Mouse (Mus musculus) CD4-positive, CD25-positive, alpha-beta regulatory T cell, adult 4 months (primary cell): ENCODE results near the gene Malsu1. TPM values are rescaled to one million over a fixed set of nuclear protein-coding genes. Genes with fewer than 3 reads are reported as not detected.

ENCODE experiments used
- ATAC-seq: one replicate; pipeline ENCODE4 v1.8.0; 2017
- polyA plus RNA-seq, 2 experiments: library from polyadenylated mRNA; unstranded; fragments of 100-300 nt; shearing (Covaris generic); gene quantifications; one replicate each; pipeline ENCODE4 v1.2.1; 2017

Gene Malsu1
- polyA plus RNA-seq = 10 to 100 TPM; 22.2 to 42.4 TPM

DNA sequence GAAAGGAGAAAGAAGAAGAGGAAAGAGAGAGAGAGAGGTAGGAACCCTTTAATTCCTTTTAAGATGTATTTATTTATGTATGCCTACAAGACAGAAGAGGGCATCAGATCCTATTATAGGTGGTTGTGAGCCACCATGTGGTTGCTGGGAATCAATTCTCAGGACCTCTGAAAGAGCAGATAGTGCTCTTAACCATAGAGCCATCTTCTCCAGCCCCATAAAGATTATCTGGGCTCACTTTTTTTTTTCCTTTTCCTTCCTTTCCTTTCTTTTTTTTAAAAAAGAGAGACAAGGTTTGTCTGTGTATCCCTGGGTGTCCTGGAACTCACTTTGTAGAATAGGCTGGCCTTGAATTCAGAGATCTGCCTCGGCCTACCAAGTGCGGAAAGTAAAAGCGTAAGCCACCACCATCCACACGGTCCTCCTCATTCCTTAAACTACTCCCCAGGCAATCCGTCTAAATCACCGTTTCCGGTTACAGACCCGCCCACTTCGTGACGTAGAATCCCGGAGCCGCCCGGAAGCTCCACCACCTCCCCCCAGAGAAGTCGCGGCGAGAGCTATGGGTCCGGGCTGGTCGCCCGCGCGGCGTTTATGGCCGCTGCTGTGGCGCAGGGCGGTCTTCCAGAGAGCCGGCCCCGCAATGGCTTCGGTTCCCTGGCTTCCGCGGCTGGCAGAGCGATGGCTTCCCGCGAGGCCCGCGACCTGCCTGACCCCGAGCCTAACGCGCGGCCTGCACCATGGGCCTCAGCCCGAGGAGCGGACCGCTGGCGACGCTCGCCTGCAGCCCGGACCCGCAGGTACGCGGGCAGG, at the start of gene Malsu1:
Gene Malsu1 (plus strand): TSS at position 492 of the 813 bp plus-strand sequence.
- peak; percentile 98 for ATAC-seq

DNA sequence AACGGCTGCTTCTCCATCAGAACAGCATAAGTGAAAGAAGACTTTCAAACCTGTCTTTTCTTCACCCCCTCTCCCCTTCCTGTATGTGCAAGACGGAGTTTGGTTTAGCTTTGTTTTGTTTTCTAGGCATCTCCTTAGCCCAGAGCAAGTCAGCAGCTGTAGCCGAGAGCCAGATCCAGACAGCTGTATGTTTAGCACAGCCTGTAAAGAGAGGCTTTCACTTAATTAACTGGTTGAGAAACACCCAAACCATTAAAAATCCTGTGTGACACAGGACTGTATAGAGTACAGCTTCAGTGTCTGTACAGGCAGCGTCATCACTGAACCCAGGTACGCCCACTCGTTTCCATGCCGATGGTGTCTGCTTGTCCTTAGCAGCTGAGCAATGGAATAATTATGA, 48.3 kb upstream of the Malsu1 start:
- no peak for ATAC-seq

DNA sequence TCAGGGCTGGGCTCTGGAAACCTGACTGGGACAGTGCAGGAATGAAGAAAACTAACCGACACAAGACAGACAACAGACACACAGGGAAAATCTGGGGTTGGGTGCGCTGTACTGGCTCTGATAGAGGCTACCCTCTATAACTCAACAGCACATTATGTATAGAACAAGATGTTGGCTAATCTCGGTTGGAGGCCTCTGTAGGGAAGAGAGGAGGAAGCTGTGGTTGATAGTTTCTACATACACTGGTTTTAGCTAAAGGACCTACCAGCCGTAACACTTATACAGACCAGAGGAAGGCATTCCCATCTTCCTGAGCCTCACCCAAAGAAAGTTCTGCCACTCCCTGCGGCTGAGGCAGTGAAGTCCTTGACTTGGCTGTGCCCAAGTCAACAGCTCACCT, 47.1 kb upstream of the Malsu1 start:
- no peak for ATAC-seq

DNA sequence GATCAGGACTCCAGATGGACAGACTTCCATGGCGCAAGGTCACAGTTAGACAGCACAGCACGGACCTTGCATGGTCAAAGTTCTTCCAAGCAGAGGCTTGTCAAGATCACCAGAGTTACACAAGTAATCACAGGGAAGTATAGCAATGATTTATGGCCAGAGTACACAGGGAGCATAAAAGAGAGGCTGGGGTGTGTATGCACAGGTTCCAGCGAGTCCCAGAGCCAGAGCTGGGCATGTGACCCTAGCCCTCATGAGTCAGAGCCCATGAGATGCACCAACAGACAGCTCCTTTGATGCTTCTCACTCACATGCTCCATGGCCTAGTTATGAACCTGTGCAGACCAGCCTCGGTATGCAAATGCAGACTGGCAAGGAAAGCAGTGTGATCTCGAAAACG, 45.6 kb upstream of the Malsu1 start:
- ATAC-seq = no peak

DNA sequence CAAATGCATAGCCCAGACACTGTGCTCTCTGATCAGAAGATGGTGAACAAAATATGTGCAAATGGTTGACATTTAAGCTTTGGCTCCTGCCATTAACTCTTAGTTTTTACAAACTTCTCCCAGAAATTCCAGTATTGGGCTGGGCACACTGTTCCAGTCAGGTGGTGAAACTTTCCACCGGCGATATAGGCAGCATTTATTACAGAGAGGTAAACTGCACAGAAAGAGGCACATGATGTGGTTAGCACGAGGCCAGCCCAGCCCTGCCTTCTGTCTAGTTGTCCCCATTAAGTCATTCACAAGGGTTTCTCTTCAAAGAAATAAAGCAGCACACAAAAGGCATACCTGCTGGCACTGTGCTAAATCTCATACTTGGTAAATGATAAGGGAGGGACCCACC, 44.9 kb upstream of the Malsu1 start:
- no peak for ATAC-seq

DNA sequence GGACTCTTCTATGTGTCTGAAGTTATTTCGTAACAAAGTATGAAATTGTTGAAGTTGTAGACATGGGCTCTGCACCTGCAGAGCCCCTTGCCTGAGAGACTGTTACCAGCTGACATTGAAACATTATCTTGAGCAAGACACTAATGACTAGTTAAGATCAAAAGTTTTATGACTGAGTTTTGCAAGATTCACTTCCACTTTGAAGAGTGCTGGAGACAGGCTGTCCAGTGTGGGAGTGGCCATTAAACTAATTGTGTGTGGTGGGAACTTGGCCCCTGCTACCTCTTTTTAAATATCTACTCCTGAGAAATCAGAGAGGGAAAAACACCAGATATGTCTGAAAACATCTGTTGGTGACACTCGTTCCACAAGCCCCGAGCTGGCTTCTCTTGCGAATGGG, 42.4 kb upstream of the Malsu1 start:
- ATAC-seq = no peak

DNA sequence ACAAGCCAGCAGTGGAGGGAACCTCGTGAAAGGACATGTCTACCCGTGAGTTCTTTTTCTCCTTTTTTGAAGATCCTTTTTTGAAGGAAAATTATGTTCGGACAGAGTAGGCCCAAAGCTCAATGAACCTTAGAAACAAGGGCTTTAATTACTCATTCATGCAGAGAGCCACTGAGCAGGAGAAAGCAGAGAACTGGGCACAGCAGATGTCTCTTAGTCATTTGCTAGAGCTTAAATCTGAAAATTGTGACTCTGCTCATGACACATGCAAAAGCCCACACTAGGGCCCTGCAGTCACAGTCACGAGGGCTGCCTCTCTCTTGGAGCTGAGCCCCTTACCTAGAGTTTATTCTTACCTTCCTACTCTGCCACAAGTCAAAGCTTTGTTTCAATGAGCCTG, 40.8 kb upstream of the Malsu1 start:
- no peak for ATAC-seq

DNA sequence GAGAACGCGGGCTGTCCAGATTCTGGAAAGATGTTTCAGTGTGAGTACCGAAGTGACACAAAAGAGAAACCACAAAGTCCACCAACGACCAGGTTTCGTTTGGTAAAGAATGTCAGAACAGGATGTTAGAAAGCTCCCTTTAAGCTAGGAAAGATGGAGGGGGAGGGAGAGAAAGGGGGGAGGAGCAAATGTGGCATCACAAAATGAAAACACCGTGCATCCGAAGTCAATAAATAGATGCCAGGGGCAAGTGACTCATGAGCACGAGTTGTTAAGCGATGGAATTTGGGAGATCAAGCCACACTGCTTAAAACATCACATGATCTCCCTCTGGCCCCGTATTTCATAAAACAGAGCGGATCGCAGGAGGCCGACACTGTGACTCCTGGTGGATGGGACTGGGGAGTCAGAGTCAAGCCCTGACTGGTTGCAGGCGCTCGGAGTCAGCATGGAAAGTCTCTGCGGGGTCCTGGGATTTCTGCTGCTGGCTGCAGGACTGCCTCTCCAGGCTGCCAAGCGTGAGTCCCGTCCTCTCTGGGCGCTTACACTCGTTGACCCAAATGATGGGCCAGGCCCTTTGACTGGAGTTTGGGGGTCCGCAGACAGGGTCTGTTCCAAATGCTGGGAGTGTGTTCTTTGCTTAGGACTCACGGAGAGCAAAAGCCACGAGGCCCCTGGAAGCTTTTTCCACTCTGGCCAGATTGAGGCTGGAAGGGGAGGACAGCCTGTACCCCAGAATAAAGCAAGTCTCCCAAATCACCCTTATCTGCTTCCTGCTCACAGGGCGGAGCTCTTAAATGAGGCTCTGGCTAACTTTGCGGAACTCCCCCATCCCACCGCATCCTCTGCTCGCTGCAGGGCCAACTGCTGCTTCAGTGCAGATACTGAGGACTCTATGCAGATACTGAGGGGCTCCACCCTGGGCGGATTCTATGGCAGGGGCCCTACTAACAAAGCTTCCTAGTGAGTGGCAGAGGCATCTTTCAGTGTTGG, 37.0 kb upstream of the Malsu1 start, which contains the start of gene Gpnmb:
Gene Gpnmb (plus strand): TSS at position 272 of the 993 bp plus-strand sequence.
- peak; percentile 76 for ATAC-seq

DNA sequence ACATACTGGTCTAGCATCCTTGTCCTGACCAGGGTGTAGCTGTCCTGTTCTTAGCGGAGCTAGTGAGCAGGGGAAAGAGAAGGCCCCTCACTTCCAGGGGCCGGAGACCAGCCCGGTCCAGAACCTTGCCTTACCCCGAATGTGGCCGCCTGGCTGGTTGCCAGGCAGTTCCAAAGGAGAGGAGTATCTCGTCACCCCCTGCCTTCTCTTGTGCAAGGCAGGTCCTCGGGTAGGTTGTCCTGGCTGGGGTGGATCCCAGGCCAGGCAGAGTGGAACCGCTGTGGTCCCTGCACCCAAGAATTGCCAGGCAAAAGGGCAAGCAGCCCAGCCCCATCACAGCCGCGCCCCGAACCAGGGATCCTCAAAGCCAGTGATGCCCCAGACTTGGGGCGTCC, 36.3 kb upstream of the Malsu1 start:
- no peak for ATAC-seq

DNA sequence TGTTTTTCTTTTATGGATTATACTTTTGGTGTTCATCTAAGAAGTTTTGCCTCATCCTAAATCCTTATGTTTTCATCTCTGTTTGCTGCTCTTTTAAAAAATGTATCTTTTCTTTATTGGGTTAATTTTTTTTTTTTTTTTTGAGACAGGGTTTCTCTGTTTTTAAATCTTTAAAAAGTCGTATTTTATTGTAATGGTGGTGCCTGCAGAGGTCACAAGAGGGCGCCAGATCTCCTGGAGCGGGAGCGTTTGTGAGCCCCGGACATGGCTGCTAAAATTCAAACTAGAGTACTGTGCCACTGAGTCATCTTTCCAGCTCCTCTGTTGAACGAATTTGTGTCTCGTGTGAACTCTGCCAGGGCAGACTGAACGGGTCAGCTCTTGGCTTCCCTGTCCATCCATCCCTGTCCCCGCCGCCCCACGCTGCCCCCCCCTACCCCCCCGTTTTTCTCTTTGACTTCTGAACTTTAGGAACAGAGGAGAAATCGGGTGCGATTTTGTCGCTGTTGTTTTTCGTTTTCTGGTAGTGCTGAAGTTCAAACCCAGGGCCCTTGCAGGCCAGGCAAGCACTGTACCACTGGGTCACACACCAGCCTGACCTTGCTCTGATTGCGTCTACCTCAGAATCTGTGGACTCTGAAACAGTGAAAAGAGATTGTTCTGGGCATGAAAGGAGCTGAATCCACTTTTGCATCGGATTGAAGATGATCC, 34.0 kb upstream of the Malsu1 start:
- ATAC-seq = peak; percentile 61

DNA sequence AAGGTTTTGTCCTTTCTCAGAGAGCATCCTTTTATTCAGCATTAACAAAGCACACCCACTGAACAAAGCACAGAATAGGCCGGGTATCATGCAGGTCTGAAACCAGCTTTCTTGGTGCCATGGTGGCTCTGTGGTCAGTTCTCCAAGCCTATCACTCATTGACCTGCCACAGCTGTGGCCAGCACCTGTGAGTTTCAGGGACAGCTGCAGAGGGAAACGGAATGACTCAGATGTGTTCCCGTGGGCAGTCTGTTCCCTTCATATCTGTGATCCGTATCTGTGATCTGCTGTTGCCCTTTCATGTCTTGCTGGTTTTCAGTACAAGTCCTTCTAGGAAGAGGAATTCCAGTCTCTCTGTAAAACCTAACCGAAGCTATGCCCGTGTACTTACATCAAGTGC, 27.1 kb upstream of the Malsu1 start:
- no peak for ATAC-seq

DNA sequence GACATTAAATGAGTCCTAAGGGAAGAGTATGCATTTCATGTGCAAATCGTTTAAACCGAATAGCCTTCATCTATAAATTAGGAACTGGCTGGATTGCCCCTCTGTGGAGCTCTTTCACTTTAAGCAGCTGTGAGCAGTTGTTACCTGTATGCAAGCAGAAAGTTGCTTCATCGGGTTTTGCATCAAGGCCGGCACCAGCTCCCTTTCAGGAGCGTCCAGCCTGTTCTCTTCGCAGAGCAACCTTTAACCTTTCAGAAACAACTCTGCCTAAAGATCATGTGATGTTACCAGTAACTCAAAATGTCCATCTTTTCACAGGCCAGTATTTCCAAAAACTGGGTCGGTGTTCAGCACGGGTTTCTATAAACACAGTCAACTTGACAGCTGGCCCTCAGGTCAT, 26.6 kb upstream of the Malsu1 start:
- no peak for ATAC-seq

DNA sequence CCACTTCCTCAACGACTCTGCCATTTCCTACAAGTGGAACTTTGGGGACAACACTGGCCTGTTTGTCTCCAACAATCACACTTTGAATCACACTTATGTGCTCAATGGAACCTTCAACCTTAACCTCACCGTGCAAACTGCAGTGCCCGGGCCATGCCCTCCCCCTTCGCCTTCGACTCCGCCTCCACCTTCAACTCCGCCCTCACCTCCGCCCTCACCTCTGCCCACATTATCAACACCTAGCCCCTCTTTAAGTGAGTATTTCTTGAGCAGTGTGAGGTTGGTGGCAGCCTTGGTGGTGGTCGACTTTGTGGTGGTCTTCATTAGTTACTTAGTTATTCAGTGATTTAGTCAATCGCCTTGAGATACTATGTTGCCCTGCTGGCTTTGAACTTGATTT, 25.7 kb upstream of the Malsu1 start:
- ATAC-seq = no peak

DNA sequence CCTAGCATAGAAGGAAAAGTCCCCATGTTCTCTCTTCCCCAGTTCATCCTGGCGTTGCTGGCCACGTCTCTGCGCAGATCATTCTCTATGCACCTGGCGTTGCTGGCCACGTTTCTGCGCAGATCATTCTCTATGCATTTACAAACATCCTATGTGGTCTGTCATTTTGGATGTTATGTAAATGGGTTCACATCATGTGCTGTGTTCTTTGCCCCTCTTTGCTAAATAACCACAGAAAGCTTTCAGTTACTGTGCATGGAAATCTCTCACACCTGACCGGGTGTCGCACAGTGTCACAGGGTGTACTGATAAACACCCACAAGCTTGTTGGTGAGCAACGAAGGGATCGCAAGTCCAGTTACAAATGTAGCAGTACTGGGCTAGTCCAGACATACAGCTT, 25.2 kb upstream of the Malsu1 start:
- no peak for ATAC-seq

DNA sequence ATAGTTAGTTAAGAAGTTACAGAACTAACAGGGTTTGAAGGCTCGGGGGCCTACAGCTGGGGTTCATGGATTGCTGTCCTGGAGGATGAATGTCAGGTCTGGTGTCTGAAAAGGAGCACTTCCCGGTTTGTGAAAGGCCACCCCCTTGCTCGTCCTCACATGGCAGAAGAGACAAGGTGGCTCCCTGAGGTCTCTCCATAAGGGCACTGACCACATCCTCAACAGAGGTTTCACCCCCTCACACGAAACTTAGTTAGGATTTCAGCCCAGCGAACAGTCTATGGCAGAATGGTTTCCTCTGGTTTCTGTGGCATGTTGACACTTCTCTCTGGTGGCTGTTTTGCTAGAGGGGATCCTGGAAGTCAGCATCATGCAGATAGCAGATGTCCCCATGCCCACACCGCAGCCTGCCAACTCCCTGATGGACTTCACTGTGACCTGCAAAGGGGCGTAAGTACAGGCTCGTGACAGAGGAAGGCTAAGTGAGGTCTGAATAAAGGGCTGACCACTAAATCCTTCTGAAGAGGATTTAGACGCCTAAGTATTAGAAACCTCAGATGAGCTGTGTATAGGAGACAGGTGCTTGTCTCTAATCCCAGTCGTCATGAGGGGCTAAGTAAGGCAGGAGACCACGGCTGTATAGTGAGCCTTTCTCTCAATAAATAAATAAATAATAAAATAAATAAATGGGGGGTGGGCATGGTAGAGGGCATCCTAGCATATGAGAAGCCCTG, 22.8 kb upstream of the Malsu1 start:
- no peak for ATAC-seq

DNA sequence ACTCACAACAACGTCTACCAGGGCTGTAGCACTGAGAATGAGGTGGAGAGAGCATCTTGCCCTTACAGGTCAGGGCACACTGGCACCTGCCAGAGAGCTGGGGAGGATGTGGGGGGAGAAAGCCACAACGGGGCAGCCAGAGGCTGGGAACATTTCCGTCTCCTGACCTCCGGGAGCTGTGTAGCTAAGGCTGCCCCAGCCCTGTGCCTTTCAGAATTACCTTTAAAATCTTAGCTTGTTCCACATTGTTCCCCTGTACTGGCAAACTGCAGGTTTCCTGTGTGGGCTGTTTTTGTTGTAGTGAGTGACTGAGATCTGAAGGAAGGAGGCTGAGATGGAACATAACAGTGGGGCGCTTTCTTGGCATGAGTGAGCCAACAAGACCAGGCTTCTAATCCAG, 21.4 kb upstream of the Malsu1 start:
- ATAC-seq = peak; percentile 32

DNA sequence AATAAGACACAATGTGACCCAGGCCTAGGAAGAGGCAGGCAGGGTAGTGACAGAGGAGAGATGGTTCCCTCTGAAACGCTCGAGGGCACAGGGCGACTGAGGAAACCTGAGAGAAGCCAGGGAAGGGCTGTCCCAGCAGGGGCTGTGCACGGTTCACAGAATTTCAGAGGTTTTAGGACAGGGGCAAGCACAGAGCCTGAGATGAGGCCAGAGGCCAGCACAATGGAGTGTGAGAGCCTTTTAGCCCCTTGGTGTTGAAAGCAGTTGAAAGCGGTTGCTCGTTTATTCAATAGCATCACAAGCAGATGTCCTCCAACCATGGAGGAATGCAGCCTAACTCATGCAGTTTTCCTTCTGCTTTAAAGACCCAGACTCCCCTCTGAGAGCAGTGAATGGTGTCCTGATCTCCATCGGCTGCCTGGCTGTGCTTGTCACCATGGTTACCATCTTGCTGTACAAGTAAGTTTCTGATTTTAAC, 18.3 kb upstream of the Malsu1 start:
- ATAC-seq = no peak

DNA sequence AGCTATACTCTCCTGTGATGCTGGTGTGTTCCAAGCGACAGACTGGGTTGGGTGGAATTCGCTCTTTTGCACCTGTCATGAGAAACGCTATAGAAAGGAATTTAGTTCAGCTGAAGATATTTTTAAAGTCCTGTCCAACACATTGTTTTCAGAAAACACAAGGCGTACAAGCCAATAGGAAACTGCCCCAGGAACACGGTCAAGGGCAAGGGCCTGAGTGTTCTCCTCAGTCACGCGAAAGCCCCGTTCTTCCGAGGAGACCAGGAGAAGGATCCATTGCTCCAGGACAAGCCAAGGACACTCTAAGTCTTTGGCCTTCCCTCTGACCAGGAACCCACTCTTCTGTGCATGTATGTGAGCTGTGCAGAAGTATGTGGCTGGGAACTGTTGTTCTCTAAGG, 17.6 kb upstream of the Malsu1 start:
- ATAC-seq = no peak

DNA sequence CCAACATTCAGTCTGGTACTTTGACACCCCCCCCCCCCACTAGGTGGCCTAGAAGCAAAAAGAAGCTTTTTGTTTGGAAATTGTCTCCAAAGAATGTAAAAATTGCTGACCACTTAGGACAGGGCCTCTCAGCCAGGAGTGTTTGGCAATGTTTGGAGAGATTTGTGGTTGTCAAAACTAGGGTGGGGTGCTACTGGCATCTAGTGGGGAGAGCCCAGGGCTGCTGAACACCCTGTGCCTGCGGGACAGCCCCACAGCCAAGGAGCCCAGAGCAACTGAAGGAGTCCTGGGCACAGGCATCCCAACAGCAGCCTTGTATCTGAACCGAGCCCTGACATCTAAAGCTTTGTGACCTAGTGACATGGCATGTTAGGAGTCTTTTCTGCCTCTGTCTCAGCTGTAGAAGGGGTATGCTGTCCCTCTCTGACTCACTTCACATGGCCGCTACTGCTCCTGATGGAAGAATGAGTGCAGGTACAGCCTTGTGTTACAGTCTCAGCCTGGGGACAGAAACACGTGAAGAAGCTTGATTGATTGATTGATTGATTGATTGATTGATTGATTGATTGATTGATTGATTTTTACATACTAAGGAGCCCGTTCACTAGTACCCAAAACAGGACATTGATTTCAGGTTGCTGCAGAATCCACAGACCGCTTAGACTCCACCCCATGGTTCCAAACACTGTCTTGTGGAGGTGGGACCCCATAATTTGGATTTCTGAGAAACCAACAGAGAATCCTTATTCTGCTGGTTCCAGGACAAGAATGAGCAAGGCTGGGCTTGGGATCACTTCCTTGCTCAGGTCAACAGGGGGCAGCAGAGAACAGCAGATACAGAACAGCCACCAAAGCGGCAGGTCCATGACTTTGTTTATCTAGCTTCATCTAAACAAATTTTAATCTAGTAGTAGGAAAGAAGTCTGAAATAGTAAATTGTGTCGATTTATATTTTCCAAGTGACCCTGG, 16.3 kb upstream of the Malsu1 start:
- peak; percentile 81 for ATAC-seq

DNA sequence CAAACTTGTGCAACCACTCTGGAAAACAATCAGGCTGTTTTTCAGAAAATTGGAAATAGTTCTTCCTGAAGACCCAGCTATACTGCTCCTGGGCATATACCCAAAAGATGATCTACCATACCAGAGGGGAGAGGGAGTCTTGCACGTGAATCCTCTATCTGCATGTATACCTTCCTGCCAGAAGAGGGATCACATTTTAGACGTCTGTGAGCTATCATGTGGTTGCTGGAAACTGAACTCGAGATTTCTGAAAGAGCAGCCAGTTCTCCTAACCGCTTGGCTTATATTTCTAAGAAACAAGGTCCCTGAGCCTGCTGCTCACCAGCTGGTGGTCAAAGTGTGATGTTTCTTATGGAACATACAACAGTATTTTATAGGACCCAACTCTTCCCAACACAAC, 5.2 kb upstream of the Malsu1 start:
- no peak for ATAC-seq

DNA sequence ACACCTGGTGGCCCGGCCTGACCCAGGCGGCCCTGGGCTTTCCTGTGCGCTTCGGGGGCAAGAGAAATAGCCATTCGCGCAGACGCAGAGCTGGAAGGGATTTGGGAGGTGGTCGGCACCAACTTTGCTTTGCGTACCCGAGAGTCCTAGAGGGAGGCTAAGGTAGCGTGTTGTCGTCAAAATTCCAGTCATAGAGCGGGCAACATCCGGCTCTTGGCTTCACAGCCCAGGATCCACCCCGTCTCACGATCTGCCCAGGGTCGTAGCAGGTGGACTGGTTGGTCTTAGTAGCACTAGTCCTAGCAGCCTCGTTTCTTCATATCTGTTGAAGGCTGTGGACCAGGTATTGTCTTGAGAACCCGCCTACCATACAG, 509 bp downstream of the Malsu1 start:
- peak; percentile 58 for ATAC-seq
